Mouse (Mus musculus): ENCODE results near the gene Dnajb2. TPM values are rescaled to one million over a fixed set of nuclear protein-coding genes. Genes with fewer than 3 reads are reported as not detected.

The Dnajb2 gene
- polyA plus RNA-seq, 1 experiment from 2014 or later, result 24.2 TPM

- 67% methylated on average over 3 of the region's 3 CpGs for WGBS
- ATAC-seq (ENCODE audit: low FRiP score, low TSS enrichment) (no peak), DNase-seq (ENCODE audit: low spot score) (no peak)
- no peak overlapping the region for H3K27ac ChIP-seq (replicated peaks)
- H3K27me3 ChIP-seq (ENCODE audit: control insufficient read depth, insufficient read depth, low read length), result no peaks in the 10 kb centered on the region
- TF ChIP-seq EP300 (optimal IDR thresholded peaks at IDR 0.05), result no peak
- TF ChIP-seq CTCF (IDR thresholded peaks at IDR 0.05; ENCODE audit: low read depth), result no peak
- no peak overlapping the region for H3K9ac ChIP-seq (ENCODE audit: low read length)
- H3K36me3 ChIP-seq (ENCODE audit: control insufficient read depth, insufficient read depth, low read length), result no peaks in the 10 kb centered on the region
- no peak overlapping the region for H3K4me2 ChIP-seq (replicated peaks; ENCODE audit: low read depth)
- H3K4me3 ChIP-seq (ENCODE audit: low read depth, low read length), result no peak overlapping the region
- no peaks in the 10 kb centered on the region for H3K9me3 ChIP-seq (ENCODE audit: control insufficient read depth, low read length)
- H3K4me1 ChIP-seq (replicated peaks; ENCODE audit: control insufficient read depth, insufficient read depth), result 0 out of 2 replicates have a peak, but pooled peaks cover 2% of the 10 kb centered on the region
These were observed 14.7 kb upstream of the Dnajb2 start for GRCm38 (mm10) chr1:75221538-75221937.

GRCm38 (mm10) chr1:75222926-75223325 is 13.3 kb upstream of the Dnajb2 start:
- H3K36me3 ChIP-seq (ENCODE audit: control insufficient read depth, insufficient read depth, low read length), result no peaks in the 10 kb centered on the region
- H3K9ac ChIP-seq (ENCODE audit: low read length), result no peak overlapping the region
- H3K27ac ChIP-seq (replicated peaks), result no peak overlapping the region
- no peaks in the 10 kb centered on the region for H3K9me3 ChIP-seq (ENCODE audit: control insufficient read depth, low read length)
- whole genome bisulfite sequencing, result 78% methylated on average over 6 of the region's 6 CpGs
- H3K4me2 ChIP-seq (replicated peaks; ENCODE audit: low read depth), result no peak overlapping the region
- no peak for DNase-seq (ENCODE audit: low spot score)
- no peak for TF ChIP-seq CTCF (IDR thresholded peaks at IDR 0.05; ENCODE audit: low read depth)
- TF ChIP-seq EP300 (optimal IDR thresholded peaks at IDR 0.05), result no peak
- ATAC-seq (ENCODE audit: low FRiP score, low TSS enrichment), result no peak
- H3K4me3 ChIP-seq (ENCODE audit: low read depth, low read length), result no peak overlapping the region
- H3K27me3 ChIP-seq (ENCODE audit: control insufficient read depth, insufficient read depth, low read length), result no peaks in the 10 kb centered on the region
- no peaks in the 10 kb centered on the region for H3K4me1 ChIP-seq (replicated peaks; ENCODE audit: control insufficient read depth, insufficient read depth)

- DNase-seq (ENCODE audit: low spot score) (no peak), ATAC-seq (ENCODE audit: low FRiP score, low TSS enrichment) (no peak)
- H3K4me3 ChIP-seq (ENCODE audit: low read depth, low read length), result no peak overlapping the region
- H3K27ac ChIP-seq (replicated peaks), result no peak overlapping the region
- no peak overlapping the region for H3K9ac ChIP-seq (ENCODE audit: low read length)
- no peaks in the 10 kb centered on the region for H3K27me3 ChIP-seq (ENCODE audit: control insufficient read depth, insufficient read depth, low read length)
- H3K36me3 ChIP-seq (ENCODE audit: control insufficient read depth, insufficient read depth, low read length), result no peaks in the 10 kb centered on the region
- WGBS, result 57% methylated on average over 6 of the region's 6 CpGs
- H3K4me1 ChIP-seq (replicated peaks; ENCODE audit: control insufficient read depth, insufficient read depth), result no peaks in the 10 kb centered on the region
- no peak for TF ChIP-seq CTCF (IDR thresholded peaks at IDR 0.05; ENCODE audit: low read depth)
- TF ChIP-seq EP300 (optimal IDR thresholded peaks at IDR 0.05), result no peak
- no peak overlapping the region for H3K4me2 ChIP-seq (replicated peaks; ENCODE audit: low read depth)
- H3K9me3 ChIP-seq (ENCODE audit: control insufficient read depth, low read length), result no peaks in the 10 kb centered on the region
These were observed 12.7 kb upstream of the Dnajb2 start for GRCm38 (mm10) chr1:75223532-75223931.

GRCm38 (mm10) chr1:75225473-75225872 is 10.7 kb upstream of the Dnajb2 start:
- ATAC-seq (ENCODE audit: low FRiP score, low TSS enrichment) (no peak), DNase-seq (ENCODE audit: low spot score) (no peak)
- Histone ChIP-seq H3K4me3 (ENCODE audit: low read depth, low read length) (no peak overlapping the region), H3K27me3 (ENCODE audit: control insufficient read depth, insufficient read depth, low read length) (no peaks in the 10 kb centered on the region), H3K9me3 (ENCODE audit: control insufficient read depth, low read length) (no peaks in the 10 kb centered on the region), H3K36me3 (ENCODE audit: control insufficient read depth, insufficient read depth, low read length) (no peaks in the 10 kb centered on the region), H3K9ac (ENCODE audit: low read length) (no peak overlapping the region), H3K27ac (replicated peaks) (no peak overlapping the region), H3K4me2 (replicated peaks; ENCODE audit: low read depth) (no peak overlapping the region), H3K4me1 (replicated peaks; ENCODE audit: control insufficient read depth, insufficient read depth) (no peaks in the 10 kb centered on the region)
- WGBS, result 54% methylated on average over 3 of the region's 3 CpGs
- TF ChIP-seq EP300 (optimal IDR thresholded peaks at IDR 0.05), result no peak
- no peak for TF ChIP-seq CTCF (IDR thresholded peaks at IDR 0.05; ENCODE audit: low read depth)

- no peaks in the 10 kb centered on the region for H3K27me3 ChIP-seq (ENCODE audit: control insufficient read depth, insufficient read depth, low read length)
These were observed 10.1 kb upstream of the Dnajb2 start for GRCm38 (mm10) chr1:75226138-75226537.

GRCm38 (mm10) chr1:75227653-75228052 is 8.6 kb upstream of the Dnajb2 start:
- 73% methylated on average over 1 of the region's 1 CpGs for WGBS
- H3K27me3 ChIP-seq (ENCODE audit: control insufficient read depth, insufficient read depth, low read length), result no peaks in the 10 kb centered on the region
- no peak overlapping the region for H3K9ac ChIP-seq (ENCODE audit: low read length)
- H3K4me3 ChIP-seq (ENCODE audit: low read depth, low read length), result no peak overlapping the region
- no peak overlapping the region for H3K4me2 ChIP-seq (replicated peaks; ENCODE audit: low read depth)
- H3K9me3 ChIP-seq (ENCODE audit: control insufficient read depth, low read length), result no peaks in the 10 kb centered on the region
- no peaks in the 10 kb centered on the region for H3K36me3 ChIP-seq (ENCODE audit: control insufficient read depth, insufficient read depth, low read length)
- H3K4me1 ChIP-seq (replicated peaks; ENCODE audit: control insufficient read depth, insufficient read depth), result no peaks in the 10 kb centered on the region
- H3K27ac ChIP-seq (replicated peaks), result no peak overlapping the region
- TF ChIP-seq EP300 (optimal IDR thresholded peaks at IDR 0.05) (no peak), CTCF (IDR thresholded peaks at IDR 0.05; ENCODE audit: low read depth) (no peak)
- DNase-seq (ENCODE audit: low spot score), result no peak
- ATAC-seq (ENCODE audit: low FRiP score, low TSS enrichment), result no peak

More at GRCm38 (mm10) chr1:75226138-75226537, 10.1 kb upstream of the Dnajb2 start:
- Histone ChIP-seq H3K4me1 (replicated peaks; ENCODE audit: control insufficient read depth, insufficient read depth) (no peaks in the 10 kb centered on the region), H3K36me3 (ENCODE audit: control insufficient read depth, insufficient read depth, low read length) (no peaks in the 10 kb centered on the region), H3K4me3 (ENCODE audit: low read depth, low read length) (no peak overlapping the region), H3K9ac (ENCODE audit: low read length) (no peak overlapping the region), H3K9me3 (ENCODE audit: control insufficient read depth, low read length) (no peaks in the 10 kb centered on the region), H3K4me2 (replicated peaks; ENCODE audit: low read depth) (no peak overlapping the region), H3K27ac (replicated peaks) (no peak overlapping the region)
- ATAC-seq (ENCODE audit: low FRiP score, low TSS enrichment) (no peak), DNase-seq (ENCODE audit: low spot score) (no peak)
- WGBS, result 51% methylated on average over 2 of the region's 2 CpGs
- no peak for TF ChIP-seq EP300 (optimal IDR thresholded peaks at IDR 0.05)

Data from stomach, postnatal 0 days (tissue).